Mouse (Mus musculus): ENCODE data around the gene Pank1. TPM values are rescaled to one million over a fixed set of nuclear protein-coding genes. Genes with fewer than 3 reads are reported as not detected.

Gene Pank1
- polyA plus RNA-seq, 1 experiment, result 0.75 TPM

DNA sequence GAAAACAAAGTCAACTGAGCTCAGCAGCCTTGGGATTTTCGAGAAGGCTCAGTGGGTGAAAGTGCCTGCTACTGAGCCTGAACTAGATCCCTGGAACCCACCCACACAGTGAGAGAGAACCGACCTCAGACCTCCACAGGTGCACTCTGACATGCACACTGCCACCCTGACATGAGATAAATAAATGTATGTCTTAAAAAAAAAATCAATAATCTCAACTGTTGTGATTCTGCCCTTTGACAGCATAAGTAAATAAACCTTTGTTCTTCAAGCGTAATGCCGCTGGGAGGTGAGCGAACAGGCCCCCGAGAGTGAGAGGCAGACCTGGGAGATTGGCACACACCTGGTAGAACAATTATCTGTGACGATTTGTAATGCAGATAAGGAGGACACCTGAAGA is 33.2 kb downstream of the Pank1 start:
- 16% methylated on average over 7 of the region's 7 CpGs for WGBS
- Histone ChIP-seq H3K4me3 (ENCODE audit: extremely low read depth, insufficient read depth, insufficient read length) (peak overlapping the region; percentile 54), H3K4me1 (ENCODE audit: control insufficient read depth, insufficient read depth, insufficient read length) (peaks cover 7% of the 10 kb centered on the region; the same call in 1 of the 2 replicates), H3K36me3 (ENCODE audit: control insufficient read depth, insufficient read depth, low read length) (no peaks in the 10 kb centered on the region), H3K27ac (ENCODE audit: insufficient read depth, low read length) (peak overlapping the region; percentile 74), H3K27me3 (ENCODE audit: control insufficient read depth, insufficient read depth, low read length) (no peaks in the 10 kb centered on the region)
- TF ChIP-seq CTCF (IDR thresholded peaks at IDR 0.05; ENCODE audit: extremely low read depth, insufficient read depth, insufficient read length, insufficient replicate concordance) (no peak), POLR2A (IDR thresholded peaks at IDR 0.05; ENCODE audit: low read depth, low read length) (no peak)
- peak in 1 of 2 experiments; percentile 8 for DNase-seq (ENCODE audit: low read depth in 1 of 2, low spot score in 2 of 2)

DNA sequence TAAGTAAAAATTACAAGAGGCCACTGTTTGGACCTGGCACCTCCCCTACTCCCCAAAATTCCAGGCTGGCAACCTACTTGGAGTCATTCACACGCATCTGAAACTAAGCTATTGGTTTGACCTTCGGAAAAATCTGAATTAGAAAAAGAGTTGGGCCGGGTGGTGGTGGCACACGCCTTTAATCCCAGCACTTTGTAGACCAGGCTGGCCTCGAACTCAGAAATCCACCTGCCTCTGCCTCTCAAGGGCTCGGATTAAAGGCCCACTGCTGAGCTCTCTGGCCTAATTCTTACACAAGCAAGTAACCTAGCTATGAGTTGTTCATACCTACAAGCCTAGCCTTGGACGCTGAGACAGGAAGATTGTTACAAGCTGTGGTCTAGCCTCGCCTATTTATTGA is 33.9 kb downstream of the Pank1 start:
- H3K36me3 ChIP-seq (ENCODE audit: control insufficient read depth, insufficient read depth, low read length), result no peaks in the 10 kb centered on the region; the same call in 1 of the 2 replicates
- TF ChIP-seq CTCF (IDR thresholded peaks at IDR 0.05; ENCODE audit: extremely low read depth, insufficient read depth, insufficient read length, insufficient replicate concordance) (no peak), POLR2A (IDR thresholded peaks at IDR 0.05; ENCODE audit: low read depth, low read length) (no peak)
- H3K4me1 ChIP-seq (ENCODE audit: control insufficient read depth, insufficient read depth, insufficient read length), result peaks cover 7% of the 10 kb centered on the region; the same call in 1 of the 2 replicates
- no peak overlapping the region for H3K27ac ChIP-seq (ENCODE audit: insufficient read depth, low read length)
- no peaks in the 10 kb centered on the region for H3K27me3 ChIP-seq (ENCODE audit: control insufficient read depth, insufficient read depth, low read length)
- H3K4me3 ChIP-seq (ENCODE audit: extremely low read depth, insufficient read depth, insufficient read length), result no peak overlapping the region
- no peak for DNase-seq (ENCODE audit: low read depth in 1 of 2, low spot score in 2 of 2)
- 87% methylated on average over 8 of the region's 8 CpGs for WGBS

- Histone ChIP-seq H3K36me3 (ENCODE audit: control insufficient read depth, insufficient read depth, low read length) (no peaks in the 10 kb centered on the region; the same call in 1 of the 2 replicates), H3K4me3 (ENCODE audit: extremely low read depth, insufficient read depth, insufficient read length) (no peak overlapping the region), H3K27ac (ENCODE audit: insufficient read depth, low read length) (no peak overlapping the region), H3K4me1 (ENCODE audit: control insufficient read depth, insufficient read depth, insufficient read length) (peaks cover 7% of the 10 kb centered on the region; the same call in 1 of the 2 replicates), H3K27me3 (ENCODE audit: control insufficient read depth, insufficient read depth, low read length) (no peaks in the 10 kb centered on the region)
- 54% methylated on average over 5 of the region's 5 CpGs for WGBS
- TF ChIP-seq CTCF (IDR thresholded peaks at IDR 0.05; ENCODE audit: extremely low read depth, insufficient read depth, insufficient read length, insufficient replicate concordance), result no peak
- TF ChIP-seq POLR2A (IDR thresholded peaks at IDR 0.05; ENCODE audit: low read depth, low read length), result no peak
- no peak for DNase-seq (ENCODE audit: low read depth in 1 of 2, low spot score in 2 of 2)
Observed at GRCm38 (mm10) chr19:34844760-34845159, 34.5 kb downstream of the Pank1 start.

DNA sequence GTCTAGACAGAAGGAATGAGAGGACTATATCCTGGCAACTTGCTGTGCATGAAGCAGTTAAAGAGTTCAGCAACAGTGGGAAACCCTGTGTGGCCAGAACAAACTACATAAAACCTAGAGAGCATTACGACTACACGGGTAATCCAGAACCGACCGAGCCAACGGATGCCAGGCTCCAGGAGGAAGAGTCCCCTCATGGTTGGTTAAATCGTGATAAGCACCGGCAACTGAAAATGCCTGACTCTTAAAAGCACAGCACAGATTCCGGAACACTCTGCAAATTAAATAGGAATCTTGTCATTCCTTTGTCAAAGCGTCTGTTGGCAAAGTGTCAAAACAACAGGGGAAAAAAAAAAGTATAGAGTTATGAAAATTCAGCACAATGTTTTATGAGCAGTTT is 35.2 kb downstream of the Pank1 start:
- Histone ChIP-seq H3K36me3 (ENCODE audit: control insufficient read depth, insufficient read depth, low read length) (no peaks in the 10 kb centered on the region; the same call in 1 of the 2 replicates), H3K4me3 (ENCODE audit: extremely low read depth, insufficient read depth, insufficient read length) (no peak overlapping the region), H3K4me1 (ENCODE audit: control insufficient read depth, insufficient read depth, insufficient read length) (peaks cover 7% of the 10 kb centered on the region; the same call in 1 of the 2 replicates), H3K27ac (ENCODE audit: insufficient read depth, low read length) (no peak overlapping the region), H3K27me3 (ENCODE audit: control insufficient read depth, insufficient read depth, low read length) (no peaks in the 10 kb centered on the region)
- DNase-seq (ENCODE audit: low read depth in 1 of 2, low spot score in 2 of 2), result no peak
- TF ChIP-seq POLR2A (IDR thresholded peaks at IDR 0.05; ENCODE audit: low read depth, low read length) (no peak), CTCF (IDR thresholded peaks at IDR 0.05; ENCODE audit: extremely low read depth, insufficient read depth, insufficient read length, insufficient replicate concordance) (no peak)
- WGBS, result 69% methylated on average over 9 of the region's 9 CpGs

GRCm38 (mm10) chr19:34841719-34842506 is 37.3 kb downstream of the Pank1 start:
- whole genome bisulfite sequencing, result 43% methylated on average over 9 of the region's 9 CpGs
- DNase-seq (ENCODE audit: low read depth in 1 of 2, low spot score in 2 of 2), result no peak
- no peaks in the 10 kb centered on the region for H3K27me3 ChIP-seq (ENCODE audit: control insufficient read depth, insufficient read depth, low read length)
- no peak for TF ChIP-seq CTCF (IDR thresholded peaks at IDR 0.05; ENCODE audit: extremely low read depth, insufficient read depth, insufficient read length, insufficient replicate concordance)
- no peak for TF ChIP-seq POLR2A (IDR thresholded peaks at IDR 0.05; ENCODE audit: low read depth, low read length)
- H3K4me3 ChIP-seq (ENCODE audit: extremely low read depth, insufficient read depth, insufficient read length), result no peak overlapping the region
- peaks cover 6% of the 10 kb centered on the region; the same call in 1 of the 2 replicates for H3K4me1 ChIP-seq (ENCODE audit: control insufficient read depth, insufficient read depth, insufficient read length)
- H3K27ac ChIP-seq (ENCODE audit: insufficient read depth, low read length), result no peak overlapping the region
- no peaks in the 10 kb centered on the region; the same call in 1 of the 2 replicates for H3K36me3 ChIP-seq (ENCODE audit: control insufficient read depth, insufficient read depth, low read length)

GRCm38 (mm10) chr19:34838624-34839023 is 40.6 kb downstream of the Pank1 start:
- TF ChIP-seq CTCF (IDR thresholded peaks at IDR 0.05; ENCODE audit: extremely low read depth, insufficient read depth, insufficient read length, insufficient replicate concordance), result no peak
- TF ChIP-seq POLR2A (IDR thresholded peaks at IDR 0.05; ENCODE audit: low read depth, low read length), result no peak
- H3K4me3 ChIP-seq (ENCODE audit: extremely low read depth, insufficient read depth, insufficient read length), result no peak overlapping the region
- no peaks in the 10 kb centered on the region for H3K27me3 ChIP-seq (ENCODE audit: control insufficient read depth, insufficient read depth, low read length)
- no peaks in the 10 kb centered on the region for H3K4me1 ChIP-seq (ENCODE audit: control insufficient read depth, insufficient read depth, insufficient read length)
- H3K27ac ChIP-seq (ENCODE audit: insufficient read depth, low read length), result no peak overlapping the region
- no peaks in the 10 kb centered on the region; the same call in 1 of the 2 replicates for H3K36me3 ChIP-seq (ENCODE audit: control insufficient read depth, insufficient read depth, low read length)
- WGBS, result 92% methylated on average over 9 of the region's 9 CpGs
- DNase-seq (ENCODE audit: low read depth in 1 of 2, low spot score in 2 of 2), result no peak

GRCm38 (mm10) chr19:34831702-34832101 is 47.6 kb downstream of the Pank1 start:
- Histone ChIP-seq H3K36me3 (ENCODE audit: control insufficient read depth, insufficient read depth, low read length) (no peaks in the 10 kb centered on the region), H3K27me3 (ENCODE audit: control insufficient read depth, insufficient read depth, low read length) (no peaks in the 10 kb centered on the region), H3K4me3 (ENCODE audit: extremely low read depth, insufficient read depth, insufficient read length) (no peak overlapping the region), H3K4me1 (ENCODE audit: control insufficient read depth, insufficient read depth, insufficient read length) (no peaks in the 10 kb centered on the region), H3K27ac (ENCODE audit: insufficient read depth, low read length) (no peak overlapping the region)
- no peak for TF ChIP-seq POLR2A (IDR thresholded peaks at IDR 0.05; ENCODE audit: low read depth, low read length)
- no peak for TF ChIP-seq CTCF (IDR thresholded peaks at IDR 0.05; ENCODE audit: extremely low read depth, insufficient read depth, insufficient read length, insufficient replicate concordance)
- no peak for DNase-seq (ENCODE audit: low read depth in 1 of 2, low spot score in 2 of 2)
- 96% methylated on average over 4 of the region's 4 CpGs for WGBS
